Mouse (Mus musculus) lung, embryonic 16.5 days (tissue): ENCODE results near the gene Aimp1. TPM values are rescaled to one million over a fixed set of nuclear protein-coding genes. Genes with fewer than 3 reads are reported as not detected.

Source experiments
- ATAC-seq: fragments of 200-750 bp; cut with Nextera tagmentation; 2 replicates; pipeline ENCODE4 v1.8.0; 2017; ENCODE audit warnings: low read depth, mild to moderate bottlenecking, moderate library complexity
- H3K27ac ChIP-seq: fragments of 300-500 bp; sonication (generic); 2 replicates; pipeline ENCODE4 v1.5.1; 2014; ENCODE audit warnings: mild to moderate bottlenecking, control low read depth, low read length
- H3K27me3 ChIP-seq: fragments of 300-500 bp; sonication (generic); 2 replicates; pipeline ENCODE4 v1.6.1; 2014; ENCODE audit warnings: low read depth, low read length, mixed read lengths; ENCODE audit not compliant: control insufficient read depth, insufficient read depth
- H3K36me3 ChIP-seq: fragments of 300-500 bp; sonication (generic); 2 replicates; pipeline ENCODE4 v1.6.1; 2014; ENCODE audit warnings: low read length; ENCODE audit not compliant: control insufficient read depth, insufficient read depth
- H3K4me1 ChIP-seq: fragments of 300-500 bp; sonication (generic); replicated peaks from 2 replicates; pipeline ENCODE4 v1.6.1; 2014; ENCODE audit warnings: low read length, mixed read lengths; ENCODE audit not compliant: control insufficient read depth, insufficient read depth
- H3K4me2 ChIP-seq: fragments of 300-500 bp; sonication (generic); 2 replicates; pipeline ENCODE4 v1.6.1; 2014; ENCODE audit warnings: low read depth, low read length, control low read depth
- H3K4me3 ChIP-seq: fragments of 300-500 bp; sonication (generic); 2 replicates; pipeline ENCODE4 v1.5.1; 2014; ENCODE audit warnings: mild to moderate bottlenecking, low read length, control low read depth
- H3K9ac ChIP-seq: fragments of 300-500 bp; sonication (generic); 2 replicates; pipeline ENCODE4 v1.6.1; 2014; ENCODE audit warnings: low read length, control low read depth
- H3K9me3 ChIP-seq: fragments of 300-500 bp; sonication (generic); 2 replicates; pipeline ENCODE4 v1.6.1; 2016; ENCODE audit warnings: low read length; ENCODE audit not compliant: control insufficient read depth
- WGBS: fragments of 180-500 bp; shearing (Covaris S2); extraction: QIAGEN DNeasy Blood & Tissue Kit; methylation state at CpG from one replicate; pipeline ENCODE4 v1.1.7; 2014; 5-methylcytosine and 5-hydroxymethylcytosine counted together
- polyA plus RNA-seq: library from polyadenylated mRNA; unstranded; fragments of >200 nt; fragmentation: Nextera tagmentation; extraction: Ambion mirVana; gene quantifications from 2 replicates; pipeline ENCODE4 v1.2.1, GENCODE M21; 2015

Aimp1 gene
- polyA plus RNA-seq, 1 experiment from 2014 or later = 60.7 TPM

GRCm38 (mm10) chr3:132629601-132630239 lies 54.5 kb downstream of the Aimp1 start, which contains the start of gene Gimd1:
Gene Gimd1, plus strand, starts transcription at chr3:132629820.
- 73% methylated on average over 11 of the region's 11 CpGs for WGBS
- no peak within 1 kb of the TSS for H3K4me2 ChIP-seq
- H3K4me1 ChIP-seq = no peaks in the 10 kb centered on the region
- H3K9ac ChIP-seq = no peak within 1 kb of the TSS
- no peak for ATAC-seq
- no peak within 1 kb of the TSS for H3K4me3 ChIP-seq
- no peaks in the 10 kb centered on the region for H3K9me3 ChIP-seq
- H3K27ac ChIP-seq = no peak within 1 kb of the TSS
- H3K27me3 ChIP-seq = 0 out of 2 replicates have a peak, but pooled peaks cover 2% of the 10 kb centered on the region
- no peaks in the 10 kb centered on the region for H3K36me3 ChIP-seq

- Histone ChIP-seq H3K27ac (no peak overlapping the region), H3K27me3 (0 out of 2 replicates have a peak, but pooled peaks cover 2% of the 10 kb centered on the region), H3K9ac (no peak overlapping the region), H3K4me3 (no peak overlapping the region), H3K9me3 (no peaks in the 10 kb centered on the region), H3K4me1 (no peaks in the 10 kb centered on the region), H3K4me2 (no peak overlapping the region), H3K36me3 (no peaks in the 10 kb centered on the region)
- WGBS = 23% methylated on average over 8 of the region's 8 CpGs
- ATAC-seq = no peak
Observed at GRCm38 (mm10) chr3:132628741-132629140, 55.4 kb downstream of the Aimp1 start.

Other genes starting within 250 kb of the Aimp1 start
- gene Gimd1, start 54.5 kb downstream of the Aimp1 start, polyA plus RNA-seq = not detected in 2 replicates
- 17.2 and 18.8 TPM in 2 replicates for gene Tbck, start 226 bp downstream of the Aimp1 start, polyA plus RNA-seq